Mouse (Mus musculus) megakaryocyte, embryonic 14.5 days (primary cell): Measurements from ENCODE around the gene Plekha5.

Source experiments
- FLI1 ChIP-seq: IDR thresholded peaks from 2 replicates; pipeline ENCODE4 v1.6.1; 2012; ENCODE audit warnings: low read length, inconsistent platforms, mixed read lengths
- GATA1 ChIP-seq: IDR thresholded peaks from 3 replicates; pipeline ENCODE4 v1.6.1; 2012; ENCODE audit warnings: mixed read lengths, low read length, inconsistent platforms, borderline replicate concordance

DNA sequence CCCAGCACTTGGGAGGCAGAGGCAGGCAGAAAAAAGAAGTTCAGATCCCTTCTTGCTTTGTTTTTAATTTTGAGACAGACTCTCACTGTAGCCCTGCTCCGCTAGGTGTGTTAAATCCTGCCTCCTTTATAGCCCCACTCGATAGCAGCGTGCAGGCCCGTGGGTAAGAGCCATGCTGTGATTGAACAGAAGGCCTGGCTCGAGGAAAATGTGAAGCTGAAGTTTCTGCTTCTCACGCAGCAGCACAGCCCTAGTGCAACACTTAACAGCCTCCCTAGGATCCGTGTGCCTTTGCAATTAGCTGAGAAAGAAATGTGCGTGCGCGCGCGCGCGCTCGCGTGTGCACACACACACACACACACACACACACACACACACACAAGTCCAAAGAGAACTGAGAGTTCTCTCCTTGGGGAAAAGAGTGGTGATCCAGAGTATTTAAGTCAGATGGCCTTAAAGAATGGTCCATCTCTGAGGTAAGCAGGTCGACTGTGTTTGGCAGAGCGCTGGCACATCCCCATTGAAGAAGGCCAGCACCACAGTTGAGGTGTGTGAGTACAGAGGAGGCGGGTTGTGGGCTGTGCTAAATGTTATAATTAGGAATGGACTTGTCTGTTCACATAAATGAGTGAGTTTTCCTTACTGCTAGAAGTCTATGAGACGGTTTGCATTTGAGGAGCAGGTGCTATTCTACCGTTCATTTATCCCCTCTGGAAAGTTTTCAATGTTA lies 24.3 kb downstream of the Plekha5 start:
- TF ChIP-seq GATA1 (no peak), FLI1 (no peak)
